In the genomic region with DNA sequence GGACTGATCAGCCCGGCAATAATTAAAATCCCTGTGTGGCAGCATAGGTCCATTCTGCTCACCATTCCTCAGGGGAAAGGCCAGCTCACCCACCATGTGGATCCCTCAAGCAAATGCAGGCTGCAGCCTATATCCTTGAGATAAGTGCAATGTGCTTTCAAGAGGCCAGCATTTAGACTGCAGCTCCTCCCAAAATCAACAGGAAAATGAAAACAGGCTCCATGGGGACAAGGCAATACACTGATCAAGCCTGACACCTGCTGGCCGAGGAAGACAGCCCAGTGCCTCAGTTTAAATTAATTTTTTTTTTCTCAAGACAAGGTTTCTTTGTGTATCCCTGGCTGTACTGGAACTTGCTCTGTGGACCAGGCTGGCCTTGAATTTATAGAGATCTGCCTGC, we compare ENCODE assay signal across 9 mouse cellular contexts. TPM values are rescaled to one million over a fixed set of nuclear protein-coding genes. Genes with fewer than 3 reads are reported as not detected.
A peak's percentile ranks its signal among the peaks of the same experiment; 100 is the strongest.
DNase-seq lines count a peak whose midpoint lies in the region; ATAC-seq and TF ChIP-seq lines count a peak whose summit lies in the region.
"Had no signal": no experiment of that assay in that cellular context is flagged by ENCODE, and none has a peak within 500 bp of the region (broad histone marks: within the 10 kb centered on the region; RNA-seq: fewer than 3 reads in every experiment).

No protein-coding gene starts in this region.

- no peak for ATAC-seq in monocyte, adult 5-6 weeks (replicated peaks; ENCODE audit: insufficient number of reproducible peaks, low FRiP score, low TSS enrichment, poor library complexity, severe bottlenecking)

- no peak for TF ChIP-seq POLR2A in brain, embryonic 14.5 days (IDR thresholded peaks at IDR 0.05; ENCODE audit: borderline replicate concordance, extremely low read depth, insufficient read depth, insufficient read length, poor library complexity, severe bottlenecking)

- peak; percentile 61 for TF ChIP-seq CTCF in gastrocnemius, adult 2 months (IDR thresholded peaks at IDR 0.05)
- peak; percentile 72 for TF ChIP-seq CTCF in brain, embryonic 14.5 days (IDR thresholded peaks at IDR 0.05; ENCODE audit: borderline replicate concordance, extremely low read depth, insufficient read depth, insufficient read length)

- no peak overlapping the region for H3K27ac ChIP-seq in gastrocnemius, adult 2 months
- H3K27ac ChIP-seq: limb, embryonic 15.5 days had no signal

- DNase-seq in gastrocnemius, adult 2 months, result peak; percentile 25
- DNase-seq in gastrocnemius, postnatal 4 days (ENCODE audit: low spot score in 2 of 2), result no peak
- DNase-seq in CD4-positive, CD25-positive, alpha-beta regulatory T cell, adult 2 months (ENCODE audit: low read depth, low spot score), result peak; percentile 62
- DNase-seq in brain, embryonic 14.5 days (ENCODE audit: low read depth), result peak; percentile 75
- DNase-seq in heart, postnatal 14 days, result peak; percentile 44 to 62
- DNase-seq in left cerebral cortex, postnatal 25 days (ENCODE audit: low spot score in 2 of 2), result peak; percentile 32 to 42
- DNase-seq in natural killer cell, adult 2 months (ENCODE audit: low spot score in 2 of 2), result peak; percentile 17 to 26

- no peak overlapping the region for H3K4me3 ChIP-seq in gastrocnemius, adult 2 months
- H3K4me3 ChIP-seq: limb, embryonic 15.5 days had no signal

- intact Hi-C loops in gastrocnemius, adult 2 months (cut with DNase I), result loop anchor here (10.0 kb wide), 1 partner anchor 84 kb away; no protein-coding TSS in a partner anchor
- intact Hi-C loops in heart, postnatal 14 days (cut with DNase I), result loop anchor here (2.0 to 10.0 kb wide), 2 partner anchors 84 to 374 kb away; no protein-coding TSS in a partner anchor
- intact Hi-C loops in left cerebral cortex, postnatal 25 days (cut with DNase I), result loop anchor here (5.0 to 10.0 kb wide), 2 partner anchors 81 to 254 kb away; no protein-coding TSS in a partner anchor

RNA-seq across cellular contexts. Expression of gene Pus7, which starts 24.9 kb away (rescaled TPM):
- total RNA-seq in gastrocnemius, adult 2 months (2021), result 10 to 100 TPM in 1 of 2 experiments, 1 to 10 TPM in 1; 9.9 to 11.2 TPM
- total RNA-seq in gastrocnemius, postnatal 4 days (2021), result 10 to 100 TPM; 15.7 to 19.4 TPM
- 16.2 and 17.7 TPM in 2 replicates for polyA plus RNA-seq in brain, embryonic 14.5 days (2012; rRNA removed)
- total RNA-seq in heart, postnatal 14 days (2021), result 10 to 100 TPM; 10.1 to 10.7 TPM
- 10 to 100 TPM; 18.1 TPM for total RNA-seq in left cerebral cortex, postnatal 25 days (2021)
- total RNA-seq in monocyte, adult 5-6 weeks (2017), result 5.1 to 7.7 TPM (median 6.8 TPM) in 3 replicates

RNA-seq across cellular contexts. Expression of gene Rint1, which starts 28.9 kb away (rescaled TPM):
- total RNA-seq in gastrocnemius, adult 2 months (2021), result 1 to 10 TPM; 7.9 to 8.1 TPM
- total RNA-seq in gastrocnemius, postnatal 4 days (2021), result 10 to 100 TPM; 17.4 to 20.8 TPM
- 20.0 and 22.7 TPM in 2 replicates for polyA plus RNA-seq in brain, embryonic 14.5 days (2012; rRNA removed)
- total RNA-seq in heart, postnatal 14 days (2021), result 10 to 100 TPM; 13.3 to 14.6 TPM
- total RNA-seq in left cerebral cortex, postnatal 25 days (2021), result 10 to 100 TPM; 22.6 to 22.9 TPM
- total RNA-seq in monocyte, adult 5-6 weeks (2017), result 25.0 to 36.2 TPM (median 28.0 TPM) in 3 replicates

Comparison
In these comparisons a context has a peak if more than half of its experiments do, and no peak if none do; other contexts are left out.
1. DNase-seq: peak in gastrocnemius, adult 2 months (single experiment), CD4-positive, CD25-positive, alpha-beta regulatory T cell, adult 2 months (single experiment), brain, embryonic 14.5 days (single experiment), heart, postnatal 14 days (2 of 2), left cerebral cortex, postnatal 25 days (2 of 2) and natural killer cell, adult 2 months (2 of 2); none in gastrocnemius, postnatal 4 days (0 of 2).